Mouse (Mus musculus): ENCODE measurements around the gene Rapgef3.

The Rapgef3 gene

GRCm38 (mm10) chr15:97793386-97794153, 25.8 kb upstream of the Rapgef3 start:
- DNase-seq (ENCODE audit: low spot score), result no peak

GRCm38 (mm10) chr15:97791126-97791700, 23.4 kb upstream of the Rapgef3 start:
- no peak for DNase-seq (ENCODE audit: low spot score)

- peak; percentile 48 for DNase-seq (ENCODE audit: low spot score)
These were observed 22.2 kb upstream of the Rapgef3 start for GRCm38 (mm10) chr15:97789761-97790505.

GRCm38 (mm10) chr15:97788821-97789220, 21.0 kb upstream of the Rapgef3 start:
- peak; percentile 82 for DNase-seq (ENCODE audit: low spot score)

- no peak for DNase-seq (ENCODE audit: low spot score)
These were observed 20.3 kb upstream of the Rapgef3 start for GRCm38 (mm10) chr15:97787799-97788667.

GRCm38 (mm10) chr15:97787148-97787798, 19.5 kb upstream of the Rapgef3 start:
- DNase-seq (ENCODE audit: low spot score), result no peak

- DNase-seq (ENCODE audit: low spot score), result no peak
These were observed 18.8 kb upstream of the Rapgef3 start for GRCm38 (mm10) chr15:97786412-97787112.

- peak; percentile 72 for DNase-seq (ENCODE audit: low spot score)
These were observed 18.1 kb upstream of the Rapgef3 start for GRCm38 (mm10) chr15:97785731-97786411.

- DNase-seq (ENCODE audit: low spot score), result no peak
These were observed 16.9 kb upstream of the Rapgef3 start for GRCm38 (mm10) chr15:97784561-97785161.

GRCm38 (mm10) chr15:97784092-97784559, 16.4 kb upstream of the Rapgef3 start:
- DNase-seq (ENCODE audit: low spot score), result peak; percentile 87

GRCm38 (mm10) chr15:97782749-97783105, 15.0 kb upstream of the Rapgef3 start:
- no peak for DNase-seq (ENCODE audit: low spot score)

- DNase-seq (ENCODE audit: low spot score), result no peak
These were observed 14.4 kb upstream of the Rapgef3 start for GRCm38 (mm10) chr15:97781961-97782748.

GRCm38 (mm10) chr15:97780611-97781031, 12.8 kb upstream of the Rapgef3 start:
- no peak for DNase-seq (ENCODE audit: low spot score)

- DNase-seq (ENCODE audit: low spot score), result no peak
These were observed 11.8 kb upstream of the Rapgef3 start for GRCm38 (mm10) chr15:97779576-97779975.

GRCm38 (mm10) chr15:97778311-97779098, 10.7 kb upstream of the Rapgef3 start, which contains the start of gene Slc48a1:
Slc48a1 (plus strand) TSS chr15:97778520.
- no peak for DNase-seq (ENCODE audit: low spot score)

GRCm38 (mm10) chr15:97776919-97777318, 9.1 kb upstream of the Rapgef3 start:
- DNase-seq (ENCODE audit: low spot score), result no peak

GRCm38 (mm10) chr15:97776514-97776913, 8.7 kb upstream of the Rapgef3 start:
- DNase-seq (ENCODE audit: low spot score), result peak; percentile 73

- no peak for DNase-seq (ENCODE audit: low spot score)
These were observed 6.2 kb upstream of the Rapgef3 start for GRCm38 (mm10) chr15:97773961-97774370.

Measured in layer of hippocampus, adult 11-12 months (tissue).